ENCODE assay signal across 26 mouse cellular contexts in the genomic region with DNA sequence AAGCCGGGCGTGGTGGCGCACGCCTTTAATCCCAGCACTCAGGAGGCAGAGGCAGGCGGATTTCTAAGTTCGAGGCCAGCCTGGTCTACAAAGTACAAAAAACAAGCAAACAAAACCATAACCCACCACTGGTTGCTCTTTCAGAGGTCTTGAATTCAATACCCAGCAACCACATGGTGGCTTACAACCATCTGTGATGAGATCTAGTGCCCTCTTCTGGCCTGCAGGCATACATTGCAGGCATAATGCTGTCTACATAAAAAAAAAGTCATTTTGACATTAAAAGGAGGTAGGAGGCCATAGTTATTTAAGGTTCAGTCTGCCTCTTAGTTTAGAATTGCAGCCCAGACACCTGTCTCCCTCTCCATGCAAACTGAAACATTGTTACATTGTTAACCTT. TPM values are rescaled to one million over a fixed set of nuclear protein-coding genes. Genes with fewer than 3 reads are reported as not detected.
DNase-seq lines count a peak whose midpoint lies in the region; ATAC-seq and TF ChIP-seq lines count a peak whose summit lies in the region.
"Had no signal": no experiment of that assay in that cellular context is flagged by ENCODE, and none has a peak within 500 bp of the region (broad histone marks: within the 10 kb centered on the region; RNA-seq: fewer than 3 reads in every experiment).

No protein-coding gene starts in this region.

- H3K9me3 ChIP-seq in kidney, postnatal 0 days (replicated peaks; ENCODE audit: low read length) = no peaks in the 10 kb centered on the region
- no peaks in the 10 kb centered on the region for H3K9me3 ChIP-seq in midbrain, postnatal 0 days (ENCODE audit: low read length)
- H3K9me3 ChIP-seq in midbrain, embryonic 14.5 days (ENCODE audit: control insufficient read depth, low read length) = no peaks in the 10 kb centered on the region
- H3K9me3 ChIP-seq in G1E (replicated peaks) = no peaks in the 10 kb centered on the region
- H3K9me3 ChIP-seq: embryonic facial prominence, embryonic 12.5 days; heart, embryonic 10.5 days; hindbrain, embryonic 10.5 days; limb, embryonic 15.5 days; neural tube, embryonic 12.5 days had no signal

- intact Hi-C loops in gastrocnemius, postnatal 14 days (cut with DNase I; ENCODE audit: low total_unique reads) = no loop called here

- 98% methylated on average over 6 of the region's 6 CpGs for WGBS in kidney, postnatal 0 days
- WGBS in midbrain, postnatal 0 days = 97% methylated on average over 6 of the region's 6 CpGs
- 98% methylated on average over 6 of the region's 6 CpGs for WGBS in midbrain, embryonic 14.5 days

- peak; percentile 23; the same call in 1 of the 2 replicates for TF ChIP-seq CTCF in kidney, postnatal 0 days (IDR thresholded peaks at IDR 0.05; ENCODE audit: low read depth)
- TF ChIP-seq CTCF in midbrain, postnatal 0 days (IDR thresholded peaks at IDR 0.05) = peak; percentile 18; the same call in 1 of the 2 replicates
- TF ChIP-seq CTCF in G1E (IDR thresholded peaks at IDR 0.05; ENCODE audit: low read depth, low read length) = peak; percentile 44; the same call in 1 of the 2 replicates

- DNase-seq in kidney, postnatal 0 days (ENCODE audit: low spot score) = no peak
- no peak for DNase-seq in kidney, postnatal 4 days
- DNase-seq in midbrain, postnatal 0 days (ENCODE audit: low spot score) = no peak
- no peak for DNase-seq in midbrain, embryonic 14.5 days
- DNase-seq in G1E (ENCODE audit: low spot score) = no peak
- no peak for DNase-seq in gastrocnemius, postnatal 14 days
- no peak for DNase-seq in gastrocnemius, adult 8-10 months (ENCODE audit: low spot score in 2 of 2)
- DNase-seq: adrenal gland, postnatal 14 days; cerebellum, adult 9-11 months; gastrocnemius, postnatal 25 days; layer of hippocampus, postnatal 36 days; lung, adult 2 months; thymus, postnatal 4 days had no signal

- H3K36me3 ChIP-seq in kidney, postnatal 0 days (ENCODE audit: insufficient read depth, low read length) = no peaks in the 10 kb centered on the region
- H3K36me3 ChIP-seq in midbrain, postnatal 0 days (ENCODE audit: insufficient read depth, low read length) = no peaks in the 10 kb centered on the region
- no peaks in the 10 kb centered on the region for H3K36me3 ChIP-seq in midbrain, embryonic 14.5 days (ENCODE audit: control insufficient read depth, insufficient read depth, low read length)
- no peaks in the 10 kb centered on the region for H3K36me3 ChIP-seq in G1E (replicated peaks)
- H3K36me3 ChIP-seq: embryonic facial prominence, embryonic 12.5 days; heart, embryonic 10.5 days; hindbrain, embryonic 10.5 days; limb, embryonic 15.5 days; neural tube, embryonic 12.5 days had no signal

- H3K4me1 ChIP-seq in kidney, postnatal 0 days (replicated peaks; ENCODE audit: insufficient read depth, low read length) = no peaks in the 10 kb centered on the region
- H3K4me1 ChIP-seq in midbrain, postnatal 0 days (ENCODE audit: insufficient read depth, low read length) = no peaks in the 10 kb centered on the region
- H3K4me1 ChIP-seq in midbrain, embryonic 14.5 days (ENCODE audit: control insufficient read depth, insufficient read depth, low read length) = no peaks in the 10 kb centered on the region
- H3K4me1 ChIP-seq in G1E (ENCODE audit: insufficient read depth, low read depth, low read length) = no peaks in the 10 kb centered on the region; the same call in 1 of the 2 replicates
- H3K4me1 ChIP-seq: embryonic facial prominence, embryonic 12.5 days; heart, embryonic 10.5 days; hindbrain, embryonic 10.5 days; limb, embryonic 15.5 days; neural tube, embryonic 12.5 days had no signal

- ATAC-seq in kidney, postnatal 0 days (replicated peaks; ENCODE audit: low FRiP score, low read depth) = no peak
- no peak for ATAC-seq in midbrain, postnatal 0 days (ENCODE audit: low FRiP score)
- no peak for ATAC-seq in midbrain, embryonic 14.5 days (ENCODE audit: low FRiP score, low TSS enrichment)
- ATAC-seq in G1E (ENCODE audit: extremely low read depth, insufficient number of reproducible peaks, low FRiP score, poor library complexity, severe bottlenecking) = no peak
- ATAC-seq: activated CD4-positive, CD25-positive, alpha-beta regulatory T cell, adult 4 months; forebrain, embryonic 14.5 days had no signal

- H3K4me3 ChIP-seq in kidney, postnatal 0 days (replicated peaks; ENCODE audit: low read depth, low read length) = no peak overlapping the region
- no peak overlapping the region for H3K4me3 ChIP-seq in midbrain, postnatal 0 days (ENCODE audit: low read depth, low read length)
- no peak overlapping the region for H3K4me3 ChIP-seq in midbrain, embryonic 14.5 days (replicated peaks; ENCODE audit: low read depth, low read length)
- H3K4me3 ChIP-seq in G1E (ENCODE audit: low read depth, low read length) = no peak overlapping the region
- H3K4me3 ChIP-seq: embryonic facial prominence, embryonic 12.5 days; erythroblast, embryonic 14.5 days; heart, embryonic 10.5 days; hindbrain, embryonic 10.5 days; limb, embryonic 15.5 days; neural tube, embryonic 12.5 days had no signal

- no peak overlapping the region for H3K4me2 ChIP-seq in kidney, postnatal 0 days (ENCODE audit: low read length)
- no peak overlapping the region for H3K4me2 ChIP-seq in midbrain, postnatal 0 days (ENCODE audit: low read depth, low read length, poor library complexity, severe bottlenecking)
- no peak overlapping the region for H3K4me2 ChIP-seq in midbrain, embryonic 14.5 days (ENCODE audit: low read length)
- H3K4me2 ChIP-seq: embryonic facial prominence, embryonic 12.5 days; limb, embryonic 15.5 days; midbrain, embryonic 11.5 days; neural tube, embryonic 12.5 days had no signal

- H3K9ac ChIP-seq in kidney, postnatal 0 days (ENCODE audit: low read depth, low read length) = no peak overlapping the region
- no peak overlapping the region for H3K9ac ChIP-seq in midbrain, postnatal 0 days (replicated peaks; ENCODE audit: low read length, poor library complexity, severe bottlenecking)
- no peak overlapping the region for H3K9ac ChIP-seq in midbrain, embryonic 14.5 days (replicated peaks; ENCODE audit: low read length)
- H3K9ac ChIP-seq: embryonic facial prominence, embryonic 12.5 days; limb, embryonic 15.5 days; neural tube, embryonic 12.5 days had no signal

- H3K27ac ChIP-seq in kidney, postnatal 0 days = no peak overlapping the region
- H3K27ac ChIP-seq in midbrain, postnatal 0 days (ENCODE audit: low read depth, low read length) = no peak overlapping the region
- H3K27ac ChIP-seq in midbrain, embryonic 14.5 days (replicated peaks; ENCODE audit: low read depth, low read length) = no peak overlapping the region
- H3K27ac ChIP-seq: embryonic facial prominence, embryonic 12.5 days; heart, embryonic 10.5 days; hindbrain, embryonic 10.5 days; limb, embryonic 15.5 days; neural tube, embryonic 12.5 days had no signal

- H3K27me3 ChIP-seq in kidney, postnatal 0 days (ENCODE audit: insufficient read depth, low read length) = no peaks in the 10 kb centered on the region
- no peaks in the 10 kb centered on the region for H3K27me3 ChIP-seq in midbrain, postnatal 0 days (ENCODE audit: insufficient read depth, low read length)
- H3K27me3 ChIP-seq in midbrain, embryonic 14.5 days (ENCODE audit: control insufficient read depth, insufficient read depth, low read length) = no peaks in the 10 kb centered on the region
- 0 out of 2 replicates have a peak, but pooled peaks cover 6% of the 10 kb centered on the region for H3K27me3 ChIP-seq in G1E (ENCODE audit: insufficient read depth, low read length)
- H3K27me3 ChIP-seq: embryonic facial prominence, embryonic 12.5 days; limb, embryonic 15.5 days; neural tube, embryonic 12.5 days had no signal

RNA-seq across cellular contexts. Expression of a gene that starts 17.1 kb away (rescaled TPM):
- not detected in 2 replicates for polyA plus RNA-seq in kidney, postnatal 0 days (2015; fragmentation: Nextera tagmentation; extraction: Ambion mirVana)
- not detected in 2 replicates for total RNA-seq in midbrain, postnatal 0 days (2014; rRNA removed)
- polyA plus RNA-seq in midbrain, postnatal 0 days (2015; fragmentation: Nextera tagmentation; extraction: Ambion mirVana) = not detected in 2 replicates
- not detected in 2 replicates for polyA plus RNA-seq in midbrain, embryonic 14.5 days (2014; fragmentation: Nextera tagmentation; extraction: Ambion mirVana)
- total RNA-seq in G1E (2014; fragmentation: Nextera tagmentation) (0.39 and 0.83 TPM in 2 replicates), G1E (2017) (0.06 and 0.11 TPM in 2 replicates)
- polyA plus RNA-seq in G1E (2012) = not detected in 2 replicates
- not detected for total RNA-seq in gastrocnemius, postnatal 14 days (2021)
- not detected for total RNA-seq in gastrocnemius, adult 8-10 months (2022)
- total RNA-seq: adrenal gland, postnatal 14 days; gastrocnemius, postnatal 25 days; layer of hippocampus, postnatal 36 days; left cerebral cortex, postnatal 36 days had no signal
- polyA plus RNA-seq: activated CD4-positive, CD25-positive, alpha-beta regulatory T cell, adult 4 months; embryonic facial prominence, embryonic 12.5 days; erythroblast, embryonic 14.5 days; forebrain, embryonic 14.5 days; heart, embryonic 10.5 days; heart, postnatal 0 days; hindbrain, embryonic 10.5 days; kidney, embryonic 14.5 days; limb, embryonic 15.5 days; lung, adult 2 months; midbrain, embryonic 11.5 days; neural tube, embryonic 12.5 days had no signal

RNA-seq across cellular contexts. Expression of a gene that starts 37.2 kb away (rescaled TPM):
- 0.14 TPM in 1 of 2 replicates, not detected in the other for polyA plus RNA-seq in kidney, postnatal 0 days (2015; fragmentation: Nextera tagmentation; extraction: Ambion mirVana)
- not detected in 2 replicates for total RNA-seq in midbrain, postnatal 0 days (2014; rRNA removed)
- polyA plus RNA-seq in midbrain, postnatal 0 days (2015; fragmentation: Nextera tagmentation; extraction: Ambion mirVana) = not detected in 2 replicates
- polyA plus RNA-seq in midbrain, embryonic 14.5 days (2014; fragmentation: Nextera tagmentation; extraction: Ambion mirVana) = not detected in 2 replicates
- total RNA-seq in G1E (2014; fragmentation: Nextera tagmentation) (49.6 and 56.4 TPM in 2 replicates), G1E (2017) (73.0 and 83.9 TPM in 2 replicates)
- 10.1 and 12.0 TPM in 2 replicates for polyA plus RNA-seq in G1E (2012)
- not detected for total RNA-seq in gastrocnemius, postnatal 14 days (2021)
- total RNA-seq in gastrocnemius, adult 8-10 months (2022) = not detected
- total RNA-seq: adrenal gland, postnatal 14 days; gastrocnemius, postnatal 25 days; layer of hippocampus, postnatal 36 days; left cerebral cortex, postnatal 36 days had no signal
- polyA plus RNA-seq: activated CD4-positive, CD25-positive, alpha-beta regulatory T cell, adult 4 months; brain, embryonic 14.5 days; embryonic facial prominence, embryonic 12.5 days; erythroblast, embryonic 14.5 days; forebrain, embryonic 14.5 days; heart, embryonic 10.5 days; heart, postnatal 0 days; kidney, embryonic 14.5 days; limb, embryonic 15.5 days; lung, adult 2 months; midbrain, embryonic 11.5 days; neural tube, embryonic 12.5 days had no signal

Comparison
In these comparisons a context has a peak if more than half of its experiments do, and no peak if none do; other contexts are left out.
1. RNA of a gene that starts 37.2 kb away (total RNA-seq): 49.6 to 83.9 TPM in G1E; not detected in midbrain, postnatal 0 days, not detected in gastrocnemius, postnatal 14 days and not detected in gastrocnemius, adult 8-10 months; every median in the first group is over 10 times any median in the second.
2. Peak in every context shown above with its lines, with median percentiles within 50 percentile points of each other: CTCF ChIP-seq.